Mouse (Mus musculus) CD8-positive naive resting alpha-beta T cell, adult 57 days (primary cell): ENCODE measurements around the gene Mdga2. TPM values are rescaled to one million over a fixed set of nuclear protein-coding genes. Genes with fewer than 3 reads are reported as not detected.

Experiments used
- total RNA-seq: library from RNA; stranded (reverse); gene quantifications from one replicate; pipeline ENCODE4 v1.2.4, GENCODE M21; 2023

Mdga2 gene
- 0.24 TPM for total RNA-seq

DNA sequence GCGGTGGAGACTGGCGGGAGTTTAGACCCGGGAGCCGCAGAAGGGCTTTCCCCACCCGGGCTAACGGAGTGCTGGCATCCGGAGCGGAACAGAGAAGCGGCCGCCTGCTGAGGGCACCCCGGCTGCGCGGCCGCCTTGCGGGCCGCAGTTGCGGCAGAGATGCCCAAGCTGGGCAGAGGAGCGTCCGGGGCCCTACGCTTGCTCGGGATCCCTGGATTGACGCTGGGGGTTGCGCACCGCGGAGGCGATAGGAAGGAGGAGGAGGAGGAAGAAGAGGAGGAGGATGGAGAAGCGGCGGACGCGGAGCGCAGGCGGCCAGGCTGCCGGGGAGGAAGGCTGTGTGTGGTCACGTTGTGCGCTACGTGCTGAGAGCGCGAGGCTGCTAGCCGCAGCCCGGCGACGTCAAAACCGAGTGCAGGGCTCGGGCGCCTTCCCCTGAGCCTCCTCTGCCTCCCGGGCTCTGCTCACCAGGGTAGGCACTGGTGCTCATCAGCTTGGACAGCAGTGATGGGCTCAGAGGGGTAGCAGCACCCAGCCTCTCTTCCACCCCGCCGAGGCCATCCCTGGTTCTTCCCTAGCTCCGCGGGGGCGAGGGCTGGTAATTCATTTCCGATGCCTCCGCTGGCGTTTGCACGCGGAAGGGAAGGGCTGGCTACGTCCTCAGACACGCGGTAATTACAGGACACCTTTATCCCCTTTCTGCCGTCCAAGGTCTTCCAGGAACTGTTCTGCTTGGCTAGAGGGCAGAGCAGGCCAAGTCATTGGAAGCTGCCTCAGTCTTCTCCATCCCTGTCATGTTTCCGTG is at the start of gene Mdga2:
Mdga2 (minus strand) TSS at position 329 of the 805 bp plus-strand sequence.

